Mouse (Mus musculus) brain, embryonic 14.5 days (tissue): ENCODE results near the gene Zwilch. TPM values are rescaled to one million over a fixed set of nuclear protein-coding genes. Genes with fewer than 3 reads are reported as not detected.
"Not testable (repeated sequence)": the region's sequence is repeated elsewhere in the genome, so short reads cannot be mapped to it uniquely, and the experiment has no call there.

Experiments used
- DNase-seq: peaks from one replicate; pipeline ENCODE4 v3.0.0-alpha.2; 2011; ENCODE audit warnings: low read depth
- CTCF ChIP-seq: fragments of 200-500 bp; IDR thresholded peaks from 2 replicates; pipeline ENCODE4 v1.5.1; 2012; ENCODE audit warnings: inconsistent platforms, mild to moderate bottlenecking, moderate library complexity, borderline replicate concordance; ENCODE audit not compliant: insufficient read depth, insufficient read length; ENCODE audit errors: extremely low read depth
- POLR2A ChIP-seq: fragments of 200-500 bp; IDR thresholded peaks from 2 replicates; pipeline ENCODE4 v1.6.1; 2012; ENCODE audit warnings: mild to moderate bottlenecking, inconsistent platforms, borderline replicate concordance; ENCODE audit not compliant: poor library complexity, insufficient read depth, insufficient read length, severe bottlenecking; ENCODE audit errors: extremely low read depth
- polyA plus RNA-seq: library from polyadenylated mRNA; depleted of rRNA; stranded (reverse); fragments of >200 nt; gene quantifications from 2 replicates; pipeline ENCODE4 v1.2.3, GENCODE M21; 2012

The Zwilch gene
- polyA plus RNA-seq, 1 experiment = 12.8 TPM

GRCm38 (mm10) chr9:64202866-64203265 is 30.0 kb upstream of the Zwilch start:
- no peak for TF ChIP-seq CTCF

GRCm38 (mm10) chr9:64202331-64202730 is 29.4 kb upstream of the Zwilch start:
- TF ChIP-seq POLR2A (no peak), CTCF (no peak)
- no peak for DNase-seq

More at GRCm38 (mm10) chr9:64202866-64203265, 30.0 kb upstream of the Zwilch start:
- DNase-seq = no peak

GRCm38 (mm10) chr9:64199897-64200296 is 27.0 kb upstream of the Zwilch start:
- TF ChIP-seq POLR2A (no peak), CTCF (no peak)
- DNase-seq = no peak

- DNase-seq = not testable (repeated sequence)
Observed at GRCm38 (mm10) chr9:64198763-64199418, 26.0 kb upstream of the Zwilch start.

- DNase-seq = no peak
- TF ChIP-seq POLR2A = no peak
- TF ChIP-seq CTCF = no peak
Observed at GRCm38 (mm10) chr9:64198068-64198762, 25.3 kb upstream of the Zwilch start.

GRCm38 (mm10) chr9:64197524-64197923 is 24.6 kb upstream of the Zwilch start:
- no peak for TF ChIP-seq CTCF
- no peak for TF ChIP-seq POLR2A

GRCm38 (mm10) chr9:64195554-64195953 is 22.6 kb upstream of the Zwilch start:
- peak; percentile 7 for DNase-seq
- TF ChIP-seq CTCF (no peak), POLR2A (no peak)

More at GRCm38 (mm10) chr9:64197524-64197923, 24.6 kb upstream of the Zwilch start:
- no peak for DNase-seq

- no peak for DNase-seq
- TF ChIP-seq POLR2A (no peak), CTCF (no peak)
Observed at GRCm38 (mm10) chr9:64193879-64194278, 21.0 kb upstream of the Zwilch start.

GRCm38 (mm10) chr9:64184166-64184840 is 11.4 kb upstream of the Zwilch start:
- TF ChIP-seq POLR2A (no peak), CTCF (no peak)
- DNase-seq = no peak

- not testable (repeated sequence) for DNase-seq
Observed at GRCm38 (mm10) chr9:64183295-64183694, 10.4 kb upstream of the Zwilch start.

GRCm38 (mm10) chr9:64178974-64179646 is 6.2 kb upstream of the Zwilch start, which contains the start of gene Snapc5:
TSS of gene Snapc5 (plus strand) at chr9:64179274.
- DNase-seq = peak; percentile 98
- TF ChIP-seq CTCF (peak; percentile 61), POLR2A (peak; percentile 44; the same call in 1 of the 2 replicates)
